Mouse (Mus musculus) ES-E14 (cell line): ENCODE measurements around the gene Cntnap2. TPM values are rescaled to one million over a fixed set of nuclear protein-coding genes. Genes with fewer than 3 reads are reported as not detected.

Source experiments
- DNase-seq: peaks from one replicate; pipeline ENCODE4 v3.0.0-alpha.2; 2013; ENCODE audit warnings: low read depth, low spot score
- H3K27ac ChIP-seq: 2 replicates; pipeline ENCODE4 v1.5.1; 2012; ENCODE audit warnings: low read depth, mild to moderate bottlenecking, low read length, moderate library complexity, mixed read lengths; ENCODE audit not compliant: poor library complexity, insufficient read depth, severe bottlenecking
- H3K36me3 ChIP-seq: 2 replicates; pipeline ENCODE4 v1.6.1; 2012; ENCODE audit warnings: mild to moderate bottlenecking, low read length, moderate library complexity, mixed read lengths; ENCODE audit not compliant: control insufficient read depth, poor library complexity, insufficient read depth, severe bottlenecking
- H3K4me1 ChIP-seq, 2 experiments: fragments of 150-350 bp in 1 of 2; sonication (generic) in 1 of 2; 2 replicates each; pipeline ENCODE4 v1.6.1; 2012; ENCODE audit warnings: low read length in 2 of 2, mild to moderate bottlenecking in 1 of 2, mixed read lengths in 1 of 2; ENCODE audit not compliant: control insufficient read depth in 2 of 2, insufficient read depth in 2 of 2, poor library complexity in 1 of 2
- H3K4me3 ChIP-seq, 2 experiments: fragments of 150-350 bp in 1 of 2; sonication (generic) in 1 of 2; 2 replicates each; pipeline ENCODE4 v1.5.1; 2012; ENCODE audit warnings: low read length in 2 of 2, low read depth in 1 of 2, mild to moderate bottlenecking in 1 of 2, mixed read lengths in 1 of 2; ENCODE audit not compliant: insufficient read depth in 1 of 2, poor library complexity in 1 of 2, severe bottlenecking in 1 of 2
- H3K9ac ChIP-seq: 2 replicates; pipeline ENCODE4 v1.6.1; 2012; ENCODE audit warnings: low read depth, mild to moderate bottlenecking, low read length, mixed read lengths; ENCODE audit not compliant: poor library complexity, insufficient read depth, severe bottlenecking
- H3K9me3 ChIP-seq: fragments of 150-350 bp; sonication (generic); 2 replicates; pipeline ENCODE4 v1.6.1; 2012; ENCODE audit warnings: low read depth, mild to moderate bottlenecking, low read length; ENCODE audit not compliant: control insufficient read depth, insufficient read depth
- CHD2 ChIP-seq: IDR thresholded peaks from 2 replicates; pipeline ENCODE4 v1.6.1; 2014; ENCODE audit warnings: mild to moderate bottlenecking, low read depth, low read length, inconsistent platforms
- HCFC1 ChIP-seq: IDR thresholded peaks from 2 replicates; pipeline ENCODE4 v1.6.1; 2012; ENCODE audit warnings: low read length, inconsistent platforms, borderline replicate concordance; ENCODE audit not compliant: insufficient read depth
- MAFK ChIP-seq: IDR thresholded peaks from 2 replicates; pipeline ENCODE4 v1.6.1; 2014; ENCODE audit warnings: mild to moderate bottlenecking, low read depth, low read length, inconsistent platforms; ENCODE audit not compliant: insufficient read depth
- ZC3H11A ChIP-seq: IDR thresholded peaks from 2 replicates; pipeline ENCODE4 v1.6.1; 2012; ENCODE audit warnings: low read depth, mild to moderate bottlenecking, inconsistent platforms, low read length, borderline replicate concordance
- ZNF384 ChIP-seq: IDR thresholded peaks from 2 replicates; pipeline ENCODE4 v1.6.1; 2012; ENCODE audit warnings: low read depth, low read length, inconsistent platforms
- in situ Hi-C, 2 experiments: fragments of 600-800 bp; cut with MboI; formaldehyde crosslinking; loops; one replicate each; pipeline ENCODE4 v1.15.1; 2025; ENCODE audit warnings: low sequenced_read_pairs in 2 of 2, inconsistent platforms in 1 of 2; ENCODE audit not compliant: unreplicated experiment in 2 of 2
- total RNA-seq: library from RNA; depleted of rRNA; stranded (reverse); fragments of 300-350 nt; gene quantifications from 2 replicates; pipeline ENCODE4 v1.2.3, GENCODE M21; 2012

Cntnap2 gene
- total RNA-seq, 1 experiment: 7.9 TPM

DNA sequence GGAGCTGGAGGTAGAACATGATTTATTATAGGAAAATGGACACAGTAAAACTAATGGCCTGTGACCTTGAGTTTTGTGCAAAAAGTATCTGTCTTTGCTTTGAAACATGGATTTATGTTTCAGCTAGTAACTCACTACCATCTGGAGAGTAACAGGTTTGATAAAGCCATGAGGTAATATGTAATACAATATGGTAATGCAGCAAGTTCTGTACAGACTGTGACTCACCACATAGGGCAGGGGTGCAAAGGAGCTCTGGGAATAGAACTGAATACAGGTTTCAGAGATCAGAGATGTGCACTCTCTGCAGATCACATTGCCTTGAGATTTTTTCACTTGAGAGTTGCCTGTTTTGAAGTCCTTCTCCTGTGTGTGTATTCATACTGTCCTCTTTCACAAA, 1689.3 kb downstream of the Cntnap2 start:
- Histone ChIP-seq H3K4me3 (no peak overlapping the region), H3K36me3 (no peaks in the 10 kb centered on the region), H3K27ac (no peak overlapping the region), H3K9me3 (no peaks in the 10 kb centered on the region), H3K9ac (no peak overlapping the region), H3K4me1 (no peaks in the 10 kb centered on the region)
- DNase-seq: no peak
- in situ Hi-C loops: no loop called here
- TF ChIP-seq ZNF384 (no peak), ZC3H11A (no peak), HCFC1 (no peak), MAFK (no peak), CHD2 (no peak)

DNA sequence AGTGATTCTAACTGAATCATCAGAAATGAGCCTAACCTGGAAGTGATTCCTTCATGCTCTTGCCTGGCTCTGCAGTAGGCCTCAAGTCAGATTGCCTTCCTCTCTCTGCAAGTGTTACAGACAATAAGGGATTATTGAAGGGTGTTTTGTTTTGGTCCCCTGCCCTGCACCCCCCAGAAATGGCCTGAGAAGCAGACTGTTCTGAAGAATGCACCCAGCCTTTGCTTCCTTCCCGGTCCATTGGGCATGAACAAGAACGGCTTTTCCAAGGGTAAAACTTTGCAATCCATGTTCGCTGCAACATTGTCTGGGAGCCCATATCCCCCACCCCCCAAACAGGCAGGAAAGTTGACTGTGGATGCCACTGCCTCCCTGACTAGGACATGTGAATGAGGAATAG, 1704.3 kb downstream of the Cntnap2 start:
- in situ Hi-C loops: no loop called here
- H3K36me3 ChIP-seq: no peaks in the 10 kb centered on the region
- TF ChIP-seq CHD2 (no peak), MAFK (no peak), ZC3H11A (no peak)
- H3K4me3 ChIP-seq: no peak overlapping the region
- H3K9ac ChIP-seq: no peak overlapping the region
- H3K27ac ChIP-seq: no peak overlapping the region
- H3K9me3 ChIP-seq: no peaks in the 10 kb centered on the region
- H3K4me1 ChIP-seq: no peaks in the 10 kb centered on the region
- DNase-seq: no peak

DNA sequence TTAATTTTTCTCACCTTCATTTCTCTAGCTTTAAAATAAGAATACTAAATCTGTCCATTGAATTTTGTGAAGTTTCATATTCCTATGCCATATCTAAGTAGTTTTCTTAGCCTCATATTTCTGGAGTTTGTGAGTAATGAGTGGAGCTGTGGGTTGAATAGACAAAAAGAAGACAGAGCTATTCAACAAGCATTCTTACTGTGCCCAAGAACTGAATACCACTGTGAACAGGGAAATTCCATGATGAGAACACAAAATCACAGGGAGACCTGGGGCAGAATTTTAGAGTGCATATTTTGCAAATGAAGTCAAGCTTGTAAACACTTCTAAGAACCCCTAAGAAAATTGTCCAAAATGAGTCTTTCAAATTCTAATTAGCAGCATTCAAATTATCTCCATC, 1715.4 kb downstream of the Cntnap2 start:
- TF ChIP-seq CHD2 (no peak), MAFK (no peak), ZC3H11A (no peak)
- no peak overlapping the region for H3K4me3 ChIP-seq
- no peaks in the 10 kb centered on the region for H3K9me3 ChIP-seq
- in situ Hi-C loops: no loop called here
- H3K4me1 ChIP-seq: no peaks in the 10 kb centered on the region
- H3K36me3 ChIP-seq: no peaks in the 10 kb centered on the region
- H3K27ac ChIP-seq: no peak overlapping the region
- DNase-seq: no peak
- H3K9ac ChIP-seq: no peak overlapping the region

DNA sequence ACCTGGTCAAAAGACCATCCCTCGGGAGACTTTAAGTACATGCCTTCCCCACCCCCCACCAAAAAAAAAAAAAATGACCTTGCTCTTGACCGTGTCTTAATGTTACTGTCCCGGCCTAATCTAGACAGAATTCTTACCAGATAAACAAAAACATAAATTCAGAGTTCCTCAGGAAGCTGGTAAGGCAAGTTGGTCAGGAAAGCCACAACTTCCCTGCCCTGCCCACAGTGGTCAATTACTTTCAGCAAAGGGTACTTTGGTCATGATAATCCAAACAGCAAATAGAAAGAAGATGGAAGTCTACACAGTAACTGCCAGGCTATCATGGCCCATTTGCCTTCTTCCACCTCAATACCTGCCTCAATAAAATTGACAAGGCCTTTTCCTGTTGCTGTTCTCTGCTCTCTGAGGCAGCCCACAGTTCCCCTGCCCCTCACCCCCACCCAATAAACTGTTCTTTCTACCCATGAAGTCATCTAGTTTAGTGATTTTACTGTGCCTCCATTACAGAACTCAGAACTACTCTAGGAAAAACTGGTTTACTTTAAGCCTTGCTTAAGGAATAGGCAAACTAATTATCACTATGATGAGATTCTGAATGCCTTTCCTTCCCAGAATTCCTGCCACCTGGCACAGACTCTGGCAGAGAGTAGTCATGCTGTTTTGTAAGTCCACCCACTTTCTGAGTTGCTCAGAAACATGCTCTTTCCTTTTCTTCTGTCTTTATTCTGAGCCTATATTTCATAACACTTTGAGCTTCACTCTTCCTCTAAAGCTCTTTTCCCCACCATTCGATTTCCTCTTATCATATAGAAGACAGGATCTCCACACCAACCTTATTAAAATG, 1743.3 kb downstream of the Cntnap2 start:
- TF ChIP-seq MAFK: no peak
- no peak for TF ChIP-seq ZC3H11A
- no peak for TF ChIP-seq HCFC1
- TF ChIP-seq CHD2: no peak
- no peak for TF ChIP-seq ZNF384
- no peak for DNase-seq
- no peak overlapping the region for H3K27ac ChIP-seq
- in situ Hi-C loops: no loop called here
- no peaks in the 10 kb centered on the region for H3K9me3 ChIP-seq
- H3K36me3 ChIP-seq: no peaks in the 10 kb centered on the region
- H3K4me3 ChIP-seq: no peak overlapping the region
- H3K4me1 ChIP-seq: no peaks in the 10 kb centered on the region
- H3K9ac ChIP-seq: no peak overlapping the region

DNA sequence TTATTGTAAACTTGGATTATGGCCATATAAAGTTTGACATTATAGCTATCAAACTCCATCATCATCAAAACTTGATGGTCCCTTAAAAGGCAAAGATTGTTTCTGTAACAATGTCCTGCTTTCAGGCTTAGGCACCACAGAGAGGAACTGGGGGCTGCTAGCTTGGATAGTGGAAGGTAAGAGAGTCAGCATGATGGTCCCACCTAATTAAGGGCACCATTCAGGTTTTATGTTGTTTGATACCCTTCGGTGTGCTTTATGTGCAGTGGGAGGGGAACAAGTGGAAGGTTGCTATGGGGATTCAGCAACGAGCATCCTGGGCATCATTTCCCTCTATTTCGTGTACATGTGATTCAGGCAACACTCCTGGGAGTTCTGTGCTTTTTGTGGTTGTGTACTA, 1797.5 kb downstream of the Cntnap2 start:
- Histone ChIP-seq H3K9me3 (no peaks in the 10 kb centered on the region), H3K4me1 (no peaks in the 10 kb centered on the region), H3K9ac (no peak overlapping the region), H3K4me3 (no peak overlapping the region), H3K36me3 (no peaks in the 10 kb centered on the region), H3K27ac (no peak overlapping the region)
- TF ChIP-seq MAFK (no peak), HCFC1 (no peak)
- in situ Hi-C loops: no loop called here
- DNase-seq: no peak
